Mouse (Mus musculus): Measurements from ENCODE around the gene Mdn1.

DNA sequence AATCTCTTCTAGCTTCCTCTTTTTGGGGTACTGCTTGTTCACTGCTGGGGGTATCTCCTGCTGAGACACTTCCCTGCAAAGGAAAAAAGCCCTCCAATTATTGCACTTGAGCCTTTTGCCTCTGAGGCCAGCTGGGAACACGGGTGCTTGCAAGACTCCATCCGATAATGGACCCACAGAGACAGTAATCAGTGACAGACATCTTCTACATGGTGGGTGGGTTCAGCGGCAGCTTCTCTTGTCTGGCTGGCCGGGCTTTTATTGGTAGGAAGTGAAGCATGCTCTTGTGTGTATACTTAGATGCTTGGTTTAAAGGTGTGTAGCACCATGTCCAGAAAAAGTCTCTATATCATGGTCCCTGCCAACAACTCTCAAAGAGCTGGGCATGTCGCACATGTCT, 160.6 kb downstream of the Mdn1 start:
- no peak for TF ChIP-seq POLR2A (IDR thresholded peaks at IDR 0.05; ENCODE audit: insufficient read length, low read depth)
- no peak for TF ChIP-seq REST (IDR thresholded peaks at IDR 0.05; ENCODE audit: insufficient read depth, insufficient read length)
- TF ChIP-seq USF1 (IDR thresholded peaks at IDR 0.05; ENCODE audit: low read depth): no peak
- TF ChIP-seq POLR2AphosphoS2 (IDR thresholded peaks at IDR 0.05; ENCODE audit: insufficient read length, low read depth): no peak
- no peak for TF ChIP-seq E2F4 (IDR thresholded peaks at IDR 0.05; ENCODE audit: insufficient read depth)
- TF ChIP-seq TCF12 (IDR thresholded peaks at IDR 0.05; ENCODE audit: insufficient read depth, poor library complexity, severe bottlenecking): no peak
- no peak for TF ChIP-seq CEBPB (IDR thresholded peaks at IDR 0.05; ENCODE audit: insufficient read depth, poor library complexity, severe bottlenecking)
- TF ChIP-seq MYOG (IDR thresholded peaks at IDR 0.05; ENCODE audit: control insufficient read depth in 1 of 3, insufficient read depth in 1 of 3, insufficient read length in 2 of 3, low read depth in 2 of 3): no peak
